Mouse (Mus musculus): ENCODE measurements around the gene Plaur. TPM values are rescaled to one million over a fixed set of nuclear protein-coding genes. Genes with fewer than 3 reads are reported as not detected.
"Not testable (repeated sequence)": the region's sequence is repeated elsewhere in the genome, so short reads cannot be mapped to it uniquely, and the experiment has no call there.

Plaur gene
- polyA plus RNA-seq, 1 experiment from 2014 or later, result 12.3 TPM

- Histone ChIP-seq H3K4me1 (peaks cover 29% of the 10 kb centered on the region), H3K4me3 (replicated peaks) (no peak overlapping the region), H3K27ac (no peak overlapping the region), H3K4me2 (peak overlapping the region; percentile 30), H3K9ac (no peak overlapping the region), H3K9me3 (no peaks in the 10 kb centered on the region), H3K27me3 (replicated peaks) (peaks cover 18% of the 10 kb centered on the region), H3K36me3 (no peaks in the 10 kb centered on the region)
- ATAC-seq (ENCODE audit: insufficient read depth, low FRiP score, low read depth), result no peak
- WGBS, result 29% methylated on average over 10 of the region's 10 CpGs
Observed at GRCm38 (mm10) chr7:24504004-24504403, 41.7 kb downstream of the Plaur start.

DNA sequence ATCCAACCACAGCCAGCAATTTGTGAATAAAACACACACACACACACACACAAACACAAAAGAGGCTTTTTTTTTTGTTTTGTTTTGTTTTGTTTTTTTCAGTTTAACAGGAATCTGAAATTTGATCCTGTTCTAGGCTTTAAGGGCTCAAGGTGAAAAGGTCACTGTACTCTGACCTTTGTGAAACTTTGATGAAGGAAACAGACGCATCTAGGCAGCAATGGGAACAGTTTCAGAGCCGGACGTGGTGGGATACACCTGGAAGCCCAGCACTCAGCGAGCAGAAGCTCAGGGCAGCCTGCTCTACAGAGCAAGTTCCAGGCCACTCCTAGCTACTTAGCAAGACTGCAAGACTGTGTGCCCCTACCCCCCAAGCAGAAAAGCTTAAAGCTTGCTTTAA is 42.6 kb downstream of the Plaur start:
- no peak for ATAC-seq (ENCODE audit: insufficient read depth, low FRiP score, low read depth)
- H3K4me3 ChIP-seq (replicated peaks), result no peak overlapping the region
- no peak overlapping the region for H3K4me2 ChIP-seq
- 20% methylated on average over 4 of the region's 4 CpGs for WGBS
- H3K4me1 ChIP-seq, result peaks cover 26% of the 10 kb centered on the region
- peaks cover 10% of the 10 kb centered on the region for H3K27me3 ChIP-seq (replicated peaks)
- no peaks in the 10 kb centered on the region for H3K9me3 ChIP-seq
- no peak overlapping the region for H3K27ac ChIP-seq
- H3K36me3 ChIP-seq, result no peaks in the 10 kb centered on the region
- no peak overlapping the region for H3K9ac ChIP-seq

DNA sequence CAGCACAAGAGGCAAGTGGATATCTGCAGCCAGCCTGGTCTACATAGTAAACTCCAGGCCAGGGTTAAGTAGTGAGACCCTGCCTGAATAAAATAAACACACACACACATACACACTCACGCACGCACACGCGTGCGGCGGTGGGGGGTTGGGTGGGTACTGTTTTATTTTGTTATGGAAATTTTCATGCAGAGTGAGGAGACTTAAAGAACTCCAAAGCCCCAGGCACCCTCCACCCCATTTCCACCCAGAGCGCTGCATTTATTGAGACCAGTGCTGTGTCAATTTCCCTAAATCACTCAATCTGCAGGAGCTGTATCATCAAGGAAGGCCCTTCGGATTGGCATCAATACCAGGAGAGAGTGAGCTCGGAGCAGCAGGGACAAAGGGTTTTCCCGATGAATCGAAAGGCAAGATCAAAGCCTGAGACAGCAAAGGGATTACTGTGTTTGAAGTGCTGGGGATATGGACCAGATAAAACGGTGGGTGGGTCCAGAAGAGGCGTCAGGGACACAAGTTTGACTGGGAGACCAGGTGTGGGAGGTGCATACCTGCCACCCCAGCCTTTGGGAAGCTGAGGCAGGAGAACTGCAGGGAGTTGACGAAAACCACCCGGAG is 43.3 kb downstream of the Plaur start:
- Histone ChIP-seq H3K27ac (no peak overlapping the region), H3K4me3 (replicated peaks) (no peak overlapping the region)

DNA sequence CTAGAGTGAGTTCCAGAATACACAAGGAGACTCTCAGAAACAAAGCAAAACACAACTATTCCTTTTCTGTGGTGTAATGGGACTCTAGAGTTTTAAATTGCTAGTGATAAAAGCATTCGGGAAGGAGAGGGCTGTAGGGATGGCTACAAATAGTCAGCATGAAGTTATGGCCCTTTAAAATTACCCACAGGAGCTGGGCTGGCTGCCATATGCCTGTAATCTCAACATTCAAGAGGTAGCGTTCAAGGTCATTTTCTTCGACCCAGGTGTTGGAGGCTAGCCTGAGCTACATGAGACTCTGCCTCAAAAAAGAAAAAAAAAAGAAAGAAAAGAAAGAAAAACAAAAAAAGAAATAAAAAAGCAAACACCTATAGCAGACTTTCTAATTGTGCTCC is 43.8 kb downstream of the Plaur start:
- Histone ChIP-seq H3K9me3 (no peaks in the 10 kb centered on the region), H3K4me2 (peak overlapping the region; percentile 88), H3K9ac (no peak overlapping the region), H3K4me3 (replicated peaks) (peak overlapping the region; percentile 66), H3K4me1 (peaks cover 19% of the 10 kb centered on the region), H3K27me3 (replicated peaks) (no peaks in the 10 kb centered on the region; the same call in 1 of the 2 replicates), H3K27ac (peak overlapping the region; percentile 98), H3K36me3 (no peaks in the 10 kb centered on the region)
- 16% methylated on average over 3 of the region's 3 CpGs for WGBS
- ATAC-seq (ENCODE audit: insufficient read depth, low FRiP score, low read depth), result no peak

More for the DNA sequence above, 43.3 kb downstream of the Plaur start:
- 38% methylated on average over 15 of the region's 15 CpGs for WGBS
- no peaks in the 10 kb centered on the region for H3K9me3 ChIP-seq
- H3K27me3 ChIP-seq (replicated peaks), result peaks cover 3% of the 10 kb centered on the region
- ATAC-seq (ENCODE audit: insufficient read depth, low FRiP score, low read depth), result no peak
- peak overlapping the region; percentile 88 for H3K4me2 ChIP-seq
- H3K4me1 ChIP-seq, result peaks cover 19% of the 10 kb centered on the region
- H3K9ac ChIP-seq, result no peak overlapping the region
- no peaks in the 10 kb centered on the region for H3K36me3 ChIP-seq

DNA sequence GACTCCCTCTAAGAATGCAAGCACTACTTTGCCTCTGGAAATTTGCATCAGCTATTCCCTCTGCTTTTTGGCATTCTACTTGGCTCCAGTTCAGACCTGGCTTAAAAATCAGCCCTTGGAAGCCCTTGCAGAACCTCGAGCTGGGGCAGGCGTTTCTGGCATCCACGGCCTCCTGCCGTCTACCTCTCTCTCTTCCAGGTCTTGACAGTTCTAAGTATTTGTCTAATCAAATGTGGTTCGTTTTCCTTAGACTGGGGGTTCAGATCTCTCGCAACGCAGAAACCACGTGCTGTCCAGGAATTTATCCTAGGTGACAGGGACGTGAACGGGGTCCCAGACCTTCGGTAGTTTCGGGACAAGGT is 44.2 kb downstream of the Plaur start:
- H3K4me3 ChIP-seq (replicated peaks), result peak overlapping the region; percentile 66
- H3K9me3 ChIP-seq, result no peaks in the 10 kb centered on the region
- no peak for ATAC-seq (ENCODE audit: insufficient read depth, low FRiP score, low read depth)
- no peaks in the 10 kb centered on the region for H3K27me3 ChIP-seq (replicated peaks)
- H3K4me2 ChIP-seq, result peak overlapping the region; percentile 88
- no peaks in the 10 kb centered on the region for H3K36me3 ChIP-seq
- WGBS, result 2% methylated on average over 12 of the region's 12 CpGs
- H3K9ac ChIP-seq, result peak overlapping the region; percentile 89; the same call in 1 of the 2 replicates
- H3K27ac ChIP-seq, result peak overlapping the region; percentile 98
- peaks cover 19% of the 10 kb centered on the region for H3K4me1 ChIP-seq

- ATAC-seq (ENCODE audit: insufficient read depth, low FRiP score, low read depth), result peak; percentile 85
- Histone ChIP-seq H3K9me3 (no peaks in the 10 kb centered on the region), H3K9ac (peak within 1 kb of the TSS; percentile 89), H3K27me3 (replicated peaks) (no peaks in the 10 kb centered on the region), H3K4me1 (peaks cover 19% of the 10 kb centered on the region), H3K4me3 (replicated peaks) (peak within 1 kb of the TSS; percentile 66), H3K4me2 (peak within 1 kb of the TSS; percentile 88), H3K27ac (peak within 1 kb of the TSS; percentile 98), H3K36me3 (no peaks in the 10 kb centered on the region)
- WGBS, result under 1% methylated on average over 81 of the region's 84 CpGs
Observed at GRCm38 (mm10) chr7:24506838-24507725, 44.8 kb downstream of the Plaur start, which contains the start of gene Zfp428. Zfp428 (plus strand) TSS chr7:24507006.

- peak overlapping the region; percentile 89 for H3K9ac ChIP-seq
- H3K4me2 ChIP-seq, result peak overlapping the region; percentile 88
- no peaks in the 10 kb centered on the region for H3K27me3 ChIP-seq (replicated peaks)
- H3K9me3 ChIP-seq, result no peaks in the 10 kb centered on the region
- H3K4me1 ChIP-seq, result peaks cover 19% of the 10 kb centered on the region
- no peaks in the 10 kb centered on the region for H3K36me3 ChIP-seq
- H3K27ac ChIP-seq, result peak overlapping the region; percentile 98
- under 1% methylated on average over 20 of the region's 20 CpGs for WGBS
- no peak for ATAC-seq (ENCODE audit: insufficient read depth, low FRiP score, low read depth)
- peak overlapping the region; percentile 66 for H3K4me3 ChIP-seq (replicated peaks)
Observed at GRCm38 (mm10) chr7:24507726-24508114, 45.4 kb downstream of the Plaur start.

DNA sequence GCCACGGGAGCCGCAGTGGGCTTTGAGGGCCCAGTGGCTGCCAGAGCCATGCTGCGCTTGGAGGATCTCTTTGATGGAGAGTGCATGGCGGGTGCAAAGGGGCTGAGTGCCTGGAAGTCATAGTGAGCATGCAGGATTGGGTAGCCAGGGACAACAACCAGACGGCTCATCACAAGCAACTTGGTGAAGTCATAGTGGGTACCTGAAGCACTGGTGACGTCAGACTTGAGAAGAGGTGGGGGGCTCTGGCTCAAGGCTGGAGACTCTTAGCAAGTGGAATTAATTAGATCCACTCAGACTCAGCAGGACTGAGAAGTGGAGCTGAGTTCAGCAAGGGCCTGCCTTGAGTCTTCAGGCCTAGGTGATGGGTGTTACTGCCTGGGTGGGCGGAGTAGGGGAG is 50.1 kb downstream of the Plaur start, which contains the start of gene AC161166.1:
AC161166.1 (minus strand) TSS at position 101 of the 400 bp plus-strand sequence.
- Histone ChIP-seq H3K4me1 (0 out of 2 replicates have a peak, but pooled peaks cover 2% of the 10 kb centered on the region), H3K27ac (no peak within 1 kb of the TSS), H3K9ac (no peak within 1 kb of the TSS), H3K36me3 (peaks cover 3% of the 10 kb centered on the region; the same call in 1 of the 2 replicates), H3K4me2 (no peak within 1 kb of the TSS), H3K27me3 (replicated peaks) (no peaks in the 10 kb centered on the region), H3K9me3 (no peaks in the 10 kb centered on the region), H3K4me3 (replicated peaks) (no peak within 1 kb of the TSS)
- no peak for ATAC-seq (ENCODE audit: insufficient read depth, low FRiP score, low read depth)
- 93% methylated on average over 7 of the region's 7 CpGs for WGBS

DNA sequence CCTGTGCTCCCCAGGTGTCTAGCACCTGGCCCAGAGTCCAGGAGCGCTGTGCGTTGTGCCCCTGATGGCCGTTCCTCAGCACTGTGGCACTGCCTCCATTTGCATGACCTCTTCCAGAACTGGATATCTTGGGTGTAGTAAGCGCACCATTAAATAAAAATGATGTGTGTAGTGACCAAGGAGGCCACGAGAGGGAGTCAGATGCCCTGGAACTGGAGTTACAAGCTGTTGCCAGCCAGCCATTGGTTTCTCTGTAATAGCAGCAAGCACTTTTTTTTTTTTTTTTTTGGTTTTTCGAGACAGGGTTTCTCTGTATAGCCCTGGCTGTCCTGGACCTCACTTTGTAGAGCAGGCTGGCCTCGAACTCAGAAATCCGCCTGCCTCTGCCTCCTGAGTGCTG is 54.0 kb downstream of the Plaur start:
- 74% methylated on average over 8 of the region's 8 CpGs for WGBS

GRCm38 (mm10) chr7:24517077-24517476 is 54.8 kb downstream of the Plaur start:
- H3K4me2 ChIP-seq, result no peak overlapping the region
- ATAC-seq (ENCODE audit: insufficient read depth, low FRiP score, low read depth), result no peak
- H3K9ac ChIP-seq, result no peak overlapping the region
- no peaks in the 10 kb centered on the region for H3K9me3 ChIP-seq
- no peaks in the 10 kb centered on the region for H3K4me1 ChIP-seq
- peaks cover 3% of the 10 kb centered on the region; the same call in 1 of the 2 replicates for H3K36me3 ChIP-seq
- no peak overlapping the region for H3K27ac ChIP-seq
- WGBS, result 43% methylated on average over 5 of the region's 5 CpGs
- no peaks in the 10 kb centered on the region for H3K27me3 ChIP-seq (replicated peaks)
- H3K4me3 ChIP-seq (replicated peaks), result no peak overlapping the region

More for the DNA sequence above, 54.0 kb downstream of the Plaur start:
- not testable (repeated sequence) for H3K4me2 ChIP-seq; H3K27me3 ChIP-seq (replicated peaks); H3K36me3 ChIP-seq; H3K9me3 ChIP-seq; H3K4me3 ChIP-seq (replicated peaks); ATAC-seq (ENCODE audit: insufficient read depth, low FRiP score, low read depth); H3K4me1 ChIP-seq; H3K27ac ChIP-seq; H3K9ac ChIP-seq

DNA sequence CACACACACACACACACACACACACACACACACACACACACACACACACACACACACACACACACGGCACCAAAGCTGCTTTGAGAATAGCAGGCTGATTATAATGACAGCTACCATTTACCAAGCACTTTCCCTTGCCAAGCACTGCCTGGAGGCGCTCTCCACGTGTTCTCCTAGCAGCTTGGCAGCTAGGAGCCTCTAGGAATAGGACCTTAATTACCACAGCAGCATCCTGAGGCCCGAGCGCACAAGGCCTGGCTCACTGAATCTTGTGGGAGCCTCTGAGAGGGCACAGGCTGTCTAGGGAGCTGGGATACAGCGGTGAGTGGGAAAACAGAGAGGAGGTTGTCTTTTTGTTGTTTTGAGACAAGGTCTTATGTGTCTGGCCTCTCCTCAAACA is 55.4 kb downstream of the Plaur start:
- WGBS, result 63% methylated on average over 6 of the region's 6 CpGs
- H3K4me2 ChIP-seq, result no peak overlapping the region
- no peak overlapping the region for H3K9ac ChIP-seq
- peaks cover 3% of the 10 kb centered on the region; the same call in 1 of the 2 replicates for H3K36me3 ChIP-seq
- H3K4me1 ChIP-seq, result no peaks in the 10 kb centered on the region
- H3K27me3 ChIP-seq (replicated peaks), result no peaks in the 10 kb centered on the region
- no peak overlapping the region for H3K4me3 ChIP-seq (replicated peaks)
- no peak for ATAC-seq (ENCODE audit: insufficient read depth, low FRiP score, low read depth)
- no peaks in the 10 kb centered on the region for H3K9me3 ChIP-seq
- no peak overlapping the region for H3K27ac ChIP-seq

DNA sequence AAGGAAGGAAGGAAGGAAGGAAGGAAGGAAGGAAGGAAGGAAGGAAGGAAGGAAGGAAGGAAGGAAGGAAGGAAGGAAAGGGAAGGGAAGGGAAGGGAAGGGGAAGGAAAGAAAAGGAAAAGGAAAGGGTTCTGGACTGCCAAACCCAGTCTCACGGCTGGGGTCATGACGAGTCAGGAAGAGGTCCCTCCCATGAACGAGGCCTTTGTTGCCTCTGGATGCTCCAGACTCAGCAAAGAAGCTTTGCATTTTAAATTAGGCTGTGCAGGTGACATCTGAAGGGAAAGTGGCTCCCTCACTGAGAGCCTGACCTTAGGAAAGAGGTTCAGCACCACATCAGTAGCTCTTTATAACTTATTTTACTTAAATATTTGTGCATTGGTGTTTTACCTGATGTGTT is 56.8 kb downstream of the Plaur start:
- Histone ChIP-seq H3K9ac (no peak overlapping the region), H3K27ac (no peak overlapping the region), H3K4me2 (no peak overlapping the region), H3K27me3 (replicated peaks) (no peaks in the 10 kb centered on the region), H3K36me3 (peaks cover 3% of the 10 kb centered on the region; the same call in 1 of the 2 replicates), H3K9me3 (no peaks in the 10 kb centered on the region), H3K4me1 (no peaks in the 10 kb centered on the region), H3K4me3 (replicated peaks) (no peak overlapping the region)
- ATAC-seq (ENCODE audit: insufficient read depth, low FRiP score, low read depth), result no peak
- 61% methylated on average over 3 of the region's 3 CpGs for WGBS
